Mouse (Mus musculus) lung, adult 2 months (tissue): ENCODE results near the gene Lypd5. TPM values are rescaled to one million over a fixed set of nuclear protein-coding genes. Genes with fewer than 3 reads are reported as not detected.

ENCODE experiments used
- DNase-seq: peaks from one replicate; pipeline ENCODE4 v3.0.0; 2022
- H3K4me1 ChIP-seq: fragments of 200-500 bp; 2 replicates; pipeline ENCODE4 v1.6.1; 2011; ENCODE audit warnings: low read length; ENCODE audit not compliant: control insufficient read depth, insufficient read depth
- H3K4me3 ChIP-seq: fragments of 200-500 bp; replicated peaks from 2 replicates; pipeline ENCODE3; 2011; ENCODE audit warnings: low read depth, mild to moderate bottlenecking, control low read depth, low read length; ENCODE audit errors: extremely low read depth
- CTCF ChIP-seq: fragments of 200-500 bp; IDR thresholded peaks from 2 replicates; pipeline ENCODE4 v1.5.1; 2011; ENCODE audit warnings: mild to moderate bottlenecking, low read length, control low read depth; ENCODE audit not compliant: insufficient read depth
- POLR2A ChIP-seq: fragments of 200-500 bp; IDR thresholded peaks from 2 replicates; pipeline ENCODE4 v1.6.1; 2011; ENCODE audit warnings: low read depth, mild to moderate bottlenecking, control low read depth, low read length, borderline replicate concordance; ENCODE audit errors: extremely low read depth
- WGBS: fragments of 180-500 bp; shearing (Covaris S2); methylation state at CpG from one replicate; pipeline ENCODE4 v1.1.7; 2018; 5-methylcytosine and 5-hydroxymethylcytosine counted together
- polyA plus RNA-seq: library from polyadenylated mRNA; depleted of rRNA; stranded (reverse); fragments of >200 nt; gene quantifications from 2 replicates; pipeline ENCODE4 v1.2.3, GENCODE M21; 2012

Lypd5 gene
- polyA plus RNA-seq, 1 experiment: 32.1 TPM

DNA sequence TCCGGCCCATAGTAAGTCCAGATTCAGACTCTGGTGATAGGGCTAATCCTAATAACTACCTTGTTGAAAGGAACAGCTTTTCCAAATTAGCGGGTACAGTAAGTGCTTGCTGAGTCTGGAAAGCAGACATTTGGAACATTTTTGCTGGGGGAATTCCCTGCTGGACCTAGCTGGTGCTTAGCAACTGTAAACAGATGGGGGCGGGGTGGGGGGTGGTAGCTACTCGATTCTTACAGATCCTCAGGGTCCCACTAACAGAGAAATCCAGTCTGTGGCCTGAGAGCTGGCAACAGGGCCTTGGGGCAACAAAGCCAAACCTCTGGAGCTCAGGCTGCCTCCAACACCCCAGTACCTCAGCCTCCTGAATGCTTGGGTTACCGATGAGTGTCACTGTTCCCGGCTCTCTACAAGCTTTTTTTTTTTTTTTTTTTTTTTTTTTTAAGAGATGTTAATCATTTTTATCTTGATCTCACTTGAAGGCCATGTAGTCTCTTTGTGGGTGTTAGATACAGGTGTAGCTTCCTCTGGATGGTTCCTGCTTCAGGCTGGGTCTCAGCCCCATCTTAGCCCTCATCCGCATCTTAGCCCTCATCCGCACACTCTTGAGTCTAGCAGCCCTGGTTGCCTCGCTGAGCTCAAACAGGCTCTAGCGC lies 29.2 kb downstream of the Lypd5 start:
- TF ChIP-seq CTCF (no peak), POLR2A (no peak)
- 75% methylated on average over 10 of the region's 10 CpGs for WGBS
- DNase-seq: no peak
- Histone ChIP-seq H3K4me1 (peaks cover 7% of the 10 kb centered on the region), H3K4me3 (no peak overlapping the region)

GRCm38 (mm10) chr7:24379934-24380333 lies 30.9 kb downstream of the Lypd5 start:
- DNase-seq: no peak
- H3K4me1 ChIP-seq: no peaks in the 10 kb centered on the region
- TF ChIP-seq POLR2A: no peak
- no peak for TF ChIP-seq CTCF
- WGBS: 63% methylated on average over 7 of the region's 7 CpGs
- H3K4me3 ChIP-seq: no peak overlapping the region

GRCm38 (mm10) chr7:24380370-24380769 lies 31.4 kb downstream of the Lypd5 start:
- no peak overlapping the region for H3K4me3 ChIP-seq
- TF ChIP-seq CTCF (no peak), POLR2A (no peak)
- no peaks in the 10 kb centered on the region for H3K4me1 ChIP-seq
- DNase-seq: no peak
- 63% methylated on average over 2 of the region's 2 CpGs for WGBS

DNA sequence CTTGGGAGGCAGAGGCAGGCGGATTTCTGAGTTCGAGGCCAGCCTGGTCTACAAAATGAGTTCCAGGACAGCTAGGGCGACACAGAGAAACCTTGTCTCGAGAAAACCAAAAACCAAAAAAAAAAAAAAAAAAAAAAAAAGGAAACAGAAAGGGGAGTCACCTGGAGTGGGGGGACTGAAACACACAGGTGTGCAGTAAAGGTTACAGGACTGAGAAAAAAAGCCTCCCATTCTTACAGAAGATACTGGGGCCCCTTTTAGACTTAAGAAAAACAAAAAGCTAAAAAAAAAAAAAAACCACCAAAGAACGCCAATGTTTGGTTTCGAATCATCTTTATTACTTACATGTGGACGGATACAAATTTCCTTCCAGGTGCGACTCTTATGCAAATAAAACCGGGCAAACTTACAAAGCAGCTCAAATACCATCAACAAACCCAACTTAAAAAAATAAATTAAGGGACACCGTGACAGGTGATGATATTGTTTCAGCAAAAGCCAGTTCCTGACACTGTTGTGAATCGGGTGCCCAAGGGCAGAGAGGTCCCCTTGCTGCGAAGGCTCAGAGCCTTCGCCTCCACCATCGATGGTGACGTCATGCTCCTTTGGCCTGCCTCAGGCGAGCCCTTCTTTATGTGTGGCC lies 33.9 kb downstream of the Lypd5 start:
- 72% methylated on average over 16 of the region's 16 CpGs for WGBS
- Histone ChIP-seq H3K4me3 (no peak overlapping the region), H3K4me1 (no peaks in the 10 kb centered on the region)
- TF ChIP-seq CTCF (no peak), POLR2A (no peak)
- DNase-seq: no peak

- H3K4me1 ChIP-seq: no peaks in the 10 kb centered on the region
- H3K4me3 ChIP-seq: no peak overlapping the region
- TF ChIP-seq POLR2A: no peak
- WGBS: 60% methylated on average over 6 of the region's 6 CpGs
- no peak for DNase-seq
Observed at GRCm38 (mm10) chr7:24384070-24384469, 35.1 kb downstream of the Lypd5 start.

DNA sequence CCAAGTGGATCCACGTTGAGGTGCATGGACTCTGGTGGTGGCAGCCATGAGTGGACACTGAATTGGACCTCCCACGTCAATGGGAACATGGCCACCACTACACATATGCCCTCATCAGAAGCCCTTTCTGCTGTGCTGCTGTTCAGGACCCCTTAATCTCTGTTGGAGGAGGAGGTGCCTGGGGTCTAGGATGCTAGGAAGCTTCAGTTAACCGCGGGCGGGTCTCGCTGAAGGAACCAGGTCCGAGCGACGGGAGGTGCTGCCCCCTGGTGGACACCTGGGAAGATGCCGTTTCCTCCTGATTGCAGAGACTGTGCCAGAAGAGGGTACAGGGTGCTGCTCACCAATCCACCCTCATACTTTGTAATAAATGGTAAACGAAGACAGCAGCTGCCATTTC lies 35.8 kb downstream of the Lypd5 start:
- peak; percentile 76 for DNase-seq
- WGBS: 6% methylated on average over 11 of the region's 11 CpGs
- H3K4me1 ChIP-seq: no peaks in the 10 kb centered on the region

GRCm38 (mm10) chr7:24387059-24387556 lies 38.1 kb downstream of the Lypd5 start:
- Histone ChIP-seq H3K4me1 (no peaks in the 10 kb centered on the region), H3K4me3 (no peak overlapping the region)
- DNase-seq: no peak
- TF ChIP-seq POLR2A: no peak
- TF ChIP-seq CTCF: no peak
- 55% methylated on average over 10 of the region's 10 CpGs for WGBS

More for the DNA sequence above, 35.8 kb downstream of the Lypd5 start:
- no peak overlapping the region for H3K4me3 ChIP-seq
- TF ChIP-seq POLR2A (no peak), CTCF (peak; percentile 85)

DNA sequence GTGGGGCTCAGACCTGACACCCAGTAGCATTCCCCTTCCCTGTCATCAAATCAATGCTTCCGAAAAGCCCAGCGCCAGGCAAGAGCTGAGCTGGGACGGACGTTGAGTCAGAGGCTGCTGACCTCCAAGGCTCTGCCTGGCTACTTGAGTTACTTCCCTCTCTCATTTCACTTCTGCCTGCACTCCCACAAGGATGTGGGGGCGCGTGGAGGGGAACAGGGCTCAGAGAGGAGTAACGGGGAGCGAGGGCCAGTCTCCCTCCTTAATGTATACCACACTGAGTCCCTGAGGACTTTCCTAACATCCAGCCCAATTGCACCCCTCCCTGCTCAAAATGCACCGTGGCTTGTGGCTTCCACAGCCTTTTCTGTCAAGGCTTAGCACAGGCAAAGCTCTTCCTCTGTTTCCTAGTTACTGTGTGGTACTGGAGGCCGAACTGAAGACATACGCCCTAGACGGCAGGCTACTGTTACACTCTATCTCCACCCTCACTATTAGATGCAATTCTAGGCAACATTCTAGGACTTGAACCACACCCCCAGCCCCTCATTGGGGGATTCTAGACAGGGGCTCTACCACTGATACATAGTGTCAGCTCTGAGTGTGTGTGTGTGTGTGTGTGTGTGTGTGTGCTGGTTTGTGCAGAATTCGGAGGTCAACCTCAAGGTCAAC lies 40.7 kb downstream of the Lypd5 start:
- no peak for TF ChIP-seq POLR2A

GRCm38 (mm10) chr7:24390512-24390911 lies 41.5 kb downstream of the Lypd5 start:
- no peak overlapping the region for H3K4me3 ChIP-seq
- no peak for DNase-seq
- WGBS: 61% methylated on average over 7 of the region's 7 CpGs
- no peaks in the 10 kb centered on the region for H3K4me1 ChIP-seq
- no peak for TF ChIP-seq POLR2A
- TF ChIP-seq CTCF: no peak

More for the DNA sequence above, 40.7 kb downstream of the Lypd5 start:
- no peaks in the 10 kb centered on the region for H3K4me1 ChIP-seq
- H3K4me3 ChIP-seq: no peak overlapping the region
- DNase-seq: no peak
- 62% methylated on average over 13 of the region's 13 CpGs for WGBS
